Mouse (Mus musculus) ES-E14 (cell line): ENCODE data around the gene Itga9.

ENCODE experiments used
- CHD2 ChIP-seq: IDR thresholded peaks from 2 replicates; pipeline ENCODE4 v1.6.1; 2014; ENCODE audit warnings: mild to moderate bottlenecking, low read depth, low read length, inconsistent platforms
- HCFC1 ChIP-seq: IDR thresholded peaks from 2 replicates; pipeline ENCODE4 v1.6.1; 2012; ENCODE audit warnings: low read length, inconsistent platforms, borderline replicate concordance; ENCODE audit not compliant: insufficient read depth
- MAFK ChIP-seq: IDR thresholded peaks from 2 replicates; pipeline ENCODE4 v1.6.1; 2014; ENCODE audit warnings: mild to moderate bottlenecking, low read depth, low read length, inconsistent platforms; ENCODE audit not compliant: insufficient read depth
- ZNF384 ChIP-seq: IDR thresholded peaks from 2 replicates; pipeline ENCODE4 v1.6.1; 2012; ENCODE audit warnings: low read depth, low read length, inconsistent platforms

DNA sequence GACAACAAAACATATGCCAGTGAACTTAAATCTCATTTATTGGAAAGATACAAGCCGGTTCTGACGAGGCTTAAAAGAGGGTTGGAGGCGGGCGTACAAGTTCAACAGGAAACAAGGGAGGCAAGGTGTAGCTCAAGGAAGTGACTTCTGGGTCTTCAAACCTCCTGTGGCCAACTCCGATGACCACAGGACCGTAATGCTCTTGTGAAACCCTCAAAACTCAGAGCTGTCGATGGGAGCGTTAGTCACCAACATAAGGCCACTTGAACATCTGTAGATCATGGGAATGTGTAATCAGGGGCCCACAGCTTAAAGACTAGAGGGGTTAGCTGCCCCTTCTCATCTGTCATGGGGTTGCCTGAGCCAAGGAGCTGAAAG lies 195.4 kb downstream of the Itga9 start:
- TF ChIP-seq HCFC1: no peak
- TF ChIP-seq ZNF384: no peak
- no peak for TF ChIP-seq CHD2
- TF ChIP-seq MAFK: no peak
